Mouse (Mus musculus) forebrain, embryonic 12.5 days (tissue): Measurements from ENCODE around the gene Ppfibp1. TPM values are rescaled to one million over a fixed set of nuclear protein-coding genes. Genes with fewer than 3 reads are reported as not detected.

Experiments
- ATAC-seq: fragments of 200-750 bp; cut with Nextera tagmentation; 2 replicates; pipeline ENCODE4 v1.8.0; 2017; ENCODE audit warnings: moderate TSS enrichment; ENCODE audit not compliant: low FRiP score
- H3K27ac ChIP-seq: fragments of 300-500 bp; sonication (generic); 2 replicates; pipeline ENCODE4 v1.5.1; 2016; ENCODE audit warnings: mild to moderate bottlenecking
- H3K27me3 ChIP-seq: fragments of 300-500 bp; sonication (generic); 2 replicates; pipeline ENCODE4 v1.6.1; 2016; ENCODE audit warnings: mild to moderate bottlenecking
- H3K36me3 ChIP-seq: fragments of 300-500 bp; sonication (generic); replicated peaks from 2 replicates; pipeline ENCODE4 v1.6.1; 2016; ENCODE audit warnings: mild to moderate bottlenecking
- H3K4me1 ChIP-seq: fragments of 300-500 bp; sonication (generic); 2 replicates; pipeline ENCODE4 v1.6.1; 2016
- H3K4me2 ChIP-seq: fragments of 300-500 bp; sonication (generic); 2 replicates; pipeline ENCODE4 v1.6.1; 2016; ENCODE audit warnings: mild to moderate bottlenecking, moderate library complexity
- H3K4me3 ChIP-seq: fragments of 300-500 bp; sonication (generic); replicated peaks from 2 replicates; pipeline ENCODE4 v1.5.1; 2016; ENCODE audit warnings: mild to moderate bottlenecking
- H3K9ac ChIP-seq: fragments of 300-500 bp; sonication (generic); 2 replicates; pipeline ENCODE4 v1.6.1; 2016; ENCODE audit warnings: mild to moderate bottlenecking
- H3K9me3 ChIP-seq: fragments of 300-500 bp; sonication (generic); 2 replicates; pipeline ENCODE4 v1.6.1; 2016
- WGBS: fragments of 180-500 bp; shearing (Covaris S2); methylation state at CpG from one replicate; pipeline ENCODE4 v1.1.7; 2016; 5-methylcytosine and 5-hydroxymethylcytosine counted together
- polyA plus RNA-seq: library from polyadenylated mRNA; unstranded; fragments of >200 nt; fragmentation: Nextera tagmentation; extraction: Ambion mirVana; gene quantifications from 2 replicates; pipeline ENCODE4 v1.2.1, GENCODE M21; 2016

Gene Ppfibp1
- polyA plus RNA-seq, result 24.9 and 29.9 TPM in 2 replicates

GRCm38 (mm10) chr6:146887958-146888659, at the start of gene Ppfibp1:
Ppfibp1 (plus strand) TSS chr6:146888487.
- 0 out of 2 replicates have a peak within 1 kb of the TSS, but pooled peaks have one; percentile 31 for H3K27ac ChIP-seq

GRCm38 (mm10) chr6:146838863-146839262, 49.4 kb upstream of the Ppfibp1 start:
- H3K27ac ChIP-seq, result no peak overlapping the region
- no peak for ATAC-seq
- H3K9ac ChIP-seq, result no peak overlapping the region
- H3K36me3 ChIP-seq, result no peaks in the 10 kb centered on the region
- no peaks in the 10 kb centered on the region for H3K4me1 ChIP-seq
- H3K9me3 ChIP-seq, result no peaks in the 10 kb centered on the region
- H3K4me3 ChIP-seq, result no peak overlapping the region
- no peak overlapping the region for H3K4me2 ChIP-seq
- WGBS, result 86% methylated on average over 4 of the region's 4 CpGs
- H3K27me3 ChIP-seq, result no peaks in the 10 kb centered on the region

More at GRCm38 (mm10) chr6:146887958-146888659, at the start of gene Ppfibp1:
- Histone ChIP-seq H3K4me3 (peak within 1 kb of the TSS; percentile 76), H3K4me1 (peaks cover 24% of the 10 kb centered on the region), H3K4me2 (peak within 1 kb of the TSS; percentile 79), H3K9ac (peak within 1 kb of the TSS; percentile 75), H3K36me3 (no peaks in the 10 kb centered on the region), H3K27me3 (no peaks in the 10 kb centered on the region), H3K9me3 (no peaks in the 10 kb centered on the region)
- under 1% methylated on average over 71 of the region's 80 CpGs for WGBS
- ATAC-seq, result peak; percentile 97

- H3K27me3 ChIP-seq, result no peaks in the 10 kb centered on the region
- H3K4me3 ChIP-seq, result no peak overlapping the region
- no peaks in the 10 kb centered on the region; the same call in 1 of the 2 replicates for H3K4me1 ChIP-seq
- H3K27ac ChIP-seq, result no peak overlapping the region
- H3K36me3 ChIP-seq, result no peaks in the 10 kb centered on the region
- H3K9ac ChIP-seq, result no peak overlapping the region
- 82% methylated on average over 6 of the region's 6 CpGs for WGBS
- H3K4me2 ChIP-seq, result no peak overlapping the region
- ATAC-seq, result no peak
- no peaks in the 10 kb centered on the region for H3K9me3 ChIP-seq
These were observed 43.4 kb upstream of the Ppfibp1 start for GRCm38 (mm10) chr6:146844867-146845266.

DNA sequence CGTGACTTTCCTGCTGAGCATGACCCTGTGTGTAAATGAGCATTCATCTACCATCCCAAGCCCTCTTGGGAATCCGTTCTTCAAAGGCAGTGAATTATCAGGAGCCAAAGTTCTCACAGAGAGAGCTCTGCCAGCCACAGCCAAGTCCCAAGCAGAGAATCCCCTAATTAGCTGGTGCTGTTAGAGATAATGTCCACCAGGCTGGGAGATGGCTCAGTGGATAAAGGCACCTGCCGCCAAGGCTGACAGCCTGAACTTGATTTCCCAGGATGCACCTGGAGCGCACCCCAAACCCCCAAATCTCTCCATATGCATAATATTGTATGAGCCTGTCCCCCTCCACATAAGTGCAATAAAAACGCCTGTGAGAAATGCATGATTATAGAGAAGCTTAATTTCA, 42.9 kb upstream of the Ppfibp1 start:
- Histone ChIP-seq H3K4me1 (no peaks in the 10 kb centered on the region; the same call in 1 of the 2 replicates), H3K4me2 (no peak overlapping the region), H3K9ac (no peak overlapping the region), H3K27me3 (no peaks in the 10 kb centered on the region), H3K27ac (no peak overlapping the region), H3K9me3 (no peaks in the 10 kb centered on the region), H3K36me3 (no peaks in the 10 kb centered on the region), H3K4me3 (no peak overlapping the region)
- 72% methylated on average over 5 of the region's 5 CpGs for WGBS
- no peak for ATAC-seq

- H3K27ac ChIP-seq, result no peak overlapping the region
- ATAC-seq, result no peak
These were observed 42.1 kb upstream of the Ppfibp1 start for GRCm38 (mm10) chr6:146845961-146846750.

GRCm38 (mm10) chr6:146847402-146847801, 40.9 kb upstream of the Ppfibp1 start:
- no peak for ATAC-seq
- 79% methylated on average over 3 of the region's 3 CpGs for WGBS
- no peaks in the 10 kb centered on the region; the same call in 1 of the 2 replicates for H3K4me1 ChIP-seq
- H3K36me3 ChIP-seq, result no peaks in the 10 kb centered on the region
- no peaks in the 10 kb centered on the region for H3K27me3 ChIP-seq
- H3K4me2 ChIP-seq, result no peak overlapping the region
- H3K4me3 ChIP-seq, result no peak overlapping the region
- no peaks in the 10 kb centered on the region for H3K9me3 ChIP-seq
- H3K9ac ChIP-seq, result no peak overlapping the region
- no peak overlapping the region for H3K27ac ChIP-seq

More at GRCm38 (mm10) chr6:146845961-146846750, 42.1 kb upstream of the Ppfibp1 start:
- no peak overlapping the region for H3K9ac ChIP-seq
- no peak overlapping the region for H3K4me3 ChIP-seq
- no peaks in the 10 kb centered on the region for H3K27me3 ChIP-seq
- 85% methylated on average over 15 of the region's 15 CpGs for WGBS
- H3K9me3 ChIP-seq, result no peaks in the 10 kb centered on the region
- H3K4me1 ChIP-seq, result no peaks in the 10 kb centered on the region; the same call in 1 of the 2 replicates
- H3K4me2 ChIP-seq, result no peak overlapping the region
- H3K36me3 ChIP-seq, result no peaks in the 10 kb centered on the region

DNA sequence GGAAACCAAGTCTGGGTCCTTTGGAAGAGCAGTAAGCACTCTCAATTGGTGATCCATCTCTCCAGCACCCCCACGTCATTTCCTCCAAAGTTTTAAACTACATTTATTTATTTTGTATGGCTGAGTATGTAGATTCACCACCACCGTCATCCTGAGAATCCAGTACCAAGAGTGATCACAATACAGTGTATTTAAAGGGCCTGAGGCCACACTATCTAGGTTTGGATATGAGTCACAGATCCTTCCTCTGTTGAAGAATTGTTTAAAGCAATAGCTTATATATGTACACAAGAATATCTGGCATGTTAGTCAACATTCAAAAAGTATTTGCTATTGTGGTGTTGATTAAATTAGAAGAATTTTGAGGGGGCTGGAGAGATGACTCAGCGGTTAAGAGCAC, 40.0 kb upstream of the Ppfibp1 start:
- Histone ChIP-seq H3K27ac (no peak overlapping the region), H3K9me3 (no peaks in the 10 kb centered on the region), H3K4me2 (no peak overlapping the region), H3K9ac (no peak overlapping the region), H3K27me3 (no peaks in the 10 kb centered on the region), H3K4me3 (no peak overlapping the region), H3K36me3 (no peaks in the 10 kb centered on the region), H3K4me1 (no peaks in the 10 kb centered on the region; the same call in 1 of the 2 replicates)
- no peak for ATAC-seq
- WGBS, result 84% methylated on average over 3 of the region's 3 CpGs

DNA sequence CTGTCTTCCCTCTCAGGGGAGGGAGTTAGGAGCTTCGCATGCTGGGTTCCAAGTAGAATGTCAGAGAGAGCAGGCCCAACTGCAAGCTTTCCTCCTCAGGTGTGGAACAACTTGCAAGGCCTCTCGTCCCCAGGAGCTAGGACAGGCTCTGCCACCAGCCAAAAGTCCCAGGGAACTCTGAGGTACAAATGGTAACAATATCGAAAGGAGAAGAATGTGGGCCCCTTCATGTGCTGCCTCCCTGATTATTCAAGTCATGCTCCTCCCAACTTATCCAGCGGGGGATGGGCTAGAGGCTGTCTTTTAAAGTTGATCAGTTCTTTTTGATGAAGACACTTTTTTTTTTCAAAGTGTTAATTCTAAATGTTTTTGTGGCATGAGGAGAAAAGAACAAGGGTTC, 38.2 kb upstream of the Ppfibp1 start, which contains the start of gene Smco2:
Smco2 (plus strand) TSS at position 55 of the 400 bp plus-strand sequence.
- Histone ChIP-seq H3K9ac (no peak within 1 kb of the TSS), H3K4me1 (no peaks in the 10 kb centered on the region; the same call in 1 of the 2 replicates), H3K4me2 (no peak within 1 kb of the TSS), H3K36me3 (no peaks in the 10 kb centered on the region), H3K4me3 (no peak within 1 kb of the TSS), H3K27me3 (no peaks in the 10 kb centered on the region), H3K9me3 (no peaks in the 10 kb centered on the region), H3K27ac (no peak within 1 kb of the TSS)
- no peak for ATAC-seq
- WGBS, result 74% methylated on average over 4 of the region's 4 CpGs

DNA sequence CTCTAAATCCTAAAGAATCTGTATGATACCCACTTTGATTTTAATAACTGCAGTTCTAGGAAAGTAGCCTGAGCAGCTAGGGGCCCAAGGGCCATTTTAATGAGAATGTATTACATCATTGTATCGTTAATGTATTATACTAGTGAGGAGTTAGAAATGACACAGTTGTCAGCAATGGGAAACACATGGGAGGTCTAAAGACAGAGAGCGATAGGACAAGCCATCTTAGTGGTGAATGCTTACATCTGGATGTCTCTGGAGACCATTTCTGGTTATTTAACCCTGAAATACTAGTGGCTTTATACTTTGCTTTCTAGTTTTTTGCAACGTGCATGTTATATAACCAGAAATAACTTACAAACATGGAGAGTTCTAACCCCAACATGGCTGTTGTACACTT, 36.4 kb upstream of the Ppfibp1 start:
- Histone ChIP-seq H3K9ac (no peak overlapping the region), H3K4me2 (no peak overlapping the region), H3K27me3 (no peaks in the 10 kb centered on the region), H3K27ac (no peak overlapping the region), H3K4me3 (no peak overlapping the region), H3K36me3 (no peaks in the 10 kb centered on the region), H3K4me1 (no peaks in the 10 kb centered on the region), H3K9me3 (no peaks in the 10 kb centered on the region)
- no peak for ATAC-seq
- 76% methylated on average over 3 of the region's 3 CpGs for WGBS

- WGBS, result 87% methylated on average over 4 of the region's 4 CpGs
- Histone ChIP-seq H3K9ac (no peak overlapping the region), H3K27ac (no peak overlapping the region), H3K27me3 (no peaks in the 10 kb centered on the region), H3K4me1 (no peaks in the 10 kb centered on the region), H3K4me2 (no peak overlapping the region), H3K9me3 (no peaks in the 10 kb centered on the region), H3K36me3 (no peaks in the 10 kb centered on the region), H3K4me3 (no peak overlapping the region)
- ATAC-seq, result no peak
These were observed 35.5 kb upstream of the Ppfibp1 start for GRCm38 (mm10) chr6:146852739-146853138.

DNA sequence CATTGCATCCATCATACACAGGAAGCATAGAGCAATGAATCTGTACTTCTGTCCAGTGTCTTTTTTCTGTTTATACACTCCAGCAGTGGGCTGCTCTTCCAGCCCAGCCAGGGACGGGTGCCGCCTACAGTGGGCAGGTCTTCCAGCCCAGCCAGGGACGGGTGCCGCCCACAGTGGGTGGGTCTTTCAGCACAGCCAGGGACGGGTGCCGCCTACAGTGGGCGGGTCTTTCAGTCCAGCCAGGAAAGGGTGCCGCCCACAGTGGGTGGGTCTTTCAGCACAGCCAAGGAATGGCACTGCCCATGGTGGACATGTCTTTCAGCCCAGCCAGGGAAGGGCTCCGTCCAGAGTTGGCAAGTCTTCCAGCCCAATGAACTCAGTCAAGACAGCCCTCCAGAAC, 33.1 kb upstream of the Ppfibp1 start:
- H3K4me1 ChIP-seq, result no peaks in the 10 kb centered on the region
- H3K4me2 ChIP-seq, result no peak overlapping the region
- peak; percentile 53; the same call in 1 of the 2 replicates for ATAC-seq
- H3K9me3 ChIP-seq, result no peaks in the 10 kb centered on the region
- H3K9ac ChIP-seq, result no peak overlapping the region
- WGBS, result 97% methylated on average over 9 of the region's 9 CpGs
- no peaks in the 10 kb centered on the region for H3K36me3 ChIP-seq
- H3K27me3 ChIP-seq, result no peaks in the 10 kb centered on the region
- no peak overlapping the region for H3K27ac ChIP-seq
- H3K4me3 ChIP-seq, result no peak overlapping the region

GRCm38 (mm10) chr6:146857386-146857785, 30.9 kb upstream of the Ppfibp1 start:
- H3K36me3 ChIP-seq, result no peaks in the 10 kb centered on the region
- H3K4me2 ChIP-seq, result no peak overlapping the region
- no peaks in the 10 kb centered on the region for H3K9me3 ChIP-seq
- H3K27ac ChIP-seq, result no peak overlapping the region
- 96% methylated on average over 2 of the region's 2 CpGs for WGBS
- ATAC-seq, result no peak
- H3K4me3 ChIP-seq, result no peak overlapping the region
- H3K4me1 ChIP-seq, result no peaks in the 10 kb centered on the region
- H3K9ac ChIP-seq, result no peak overlapping the region
- no peaks in the 10 kb centered on the region for H3K27me3 ChIP-seq
